Mouse (Mus musculus): ENCODE data around the gene Upp1.
"Not testable (repeated sequence)": the region's sequence is repeated elsewhere in the genome, so short reads cannot be mapped to it uniquely, and the experiment has no call there.

The Upp1 gene

GRCm38 (mm10) chr11:9136471-9136870, 18.6 kb downstream of the Upp1 start:
- ChIA-PET CTCF (interaction anchor here (0.5 to 3.5 kb wide), 34 partner anchors 9 to 713 kb away, joined by 3 to 101 read pairs (median 4); partner anchors contain the start of genes Hus1 (in 2 of the 4), Gm11992 (in 1 of the 4), Sun3 (in 1 of the 4) and Upp1 (in 1 of the 4)), POLR2A (interaction anchor here (0.6 to 16.0 kb wide), 29 partner anchors 9 to 501 kb away, joined by 3 to 266 read pairs (median 5); partner anchors contain the start of genes Upp1 (in 3 of the 4) and Hus1 (in 2 of the 4))

GRCm38 (mm10) chr11:9145113-9145512, 27.2 kb downstream of the Upp1 start:
- POLR2A ChIA-PET, result interaction anchor here in 3 of 4 experiments (0.5 to 1.4 kb wide), 3 partner anchors 27 to 1933 kb away, joined by 3 to 6 read pairs (median 3); partner anchors contain the start of genes Hus1 (in 1 of the 3) and Upp1 (in 1 of the 3)

GRCm38 (mm10) chr11:9146115-9146514, 28.2 kb downstream of the Upp1 start:
- CTCF ChIA-PET, result interaction anchor here in 3 of 4 experiments (0.9 to 2.0 kb wide), 3 partner anchors 9 to 163 kb away, joined by 3 to 4 read pairs (median 3); no protein-coding TSS in a partner anchor

More at GRCm38 (mm10) chr11:9145113-9145512, 27.2 kb downstream of the Upp1 start:
- CTCF ChIA-PET, result interaction anchor here in 3 of 4 experiments (0.7 to 2.0 kb wide), 3 partner anchors 10 to 162 kb away, joined by 3 to 4 read pairs (median 3); no protein-coding TSS in a partner anchor

GRCm38 (mm10) chr11:9146683-9147082, 28.8 kb downstream of the Upp1 start:
- ChIA-PET POLR2A (interaction anchor here in 2 of 4 experiments (0.6 to 1.4 kb wide), 8 partner anchors 11 to 540 kb away, joined by 3 to 6 read pairs (median 3); partner anchors contain the start of gene Upp1 (in 1 of the 2)), CTCF (interaction anchor here in 2 of 4 experiments (0.9 to 2.0 kb wide), 2 partner anchors 10 to 11 kb away, joined by 3 to 4 read pairs; no protein-coding TSS in a partner anchor)

More at GRCm38 (mm10) chr11:9146115-9146514, 28.2 kb downstream of the Upp1 start:
- POLR2A ChIA-PET, result interaction anchor here in 2 of 4 experiments (0.6 to 1.4 kb wide), 7 partner anchors 10 to 427 kb away, joined by 3 to 6 read pairs (median 3); partner anchors contain the start of gene Upp1 (in 1 of the 2)

GRCm38 (mm10) chr11:9148206-9148605, 30.3 kb downstream of the Upp1 start:
- ChIA-PET POLR2A (interaction anchor here in 1 of 4 experiments (1.5 to 1.6 kb wide), 2 partner anchors 13 to 115 kb away, joined by 3 to 4 read pairs; no protein-coding TSS in a partner anchor), CTCF (no interaction called here)

- POLR2A ChIA-PET, CTCF ChIA-PET: not testable (repeated sequence)
Measured at GRCm38 (mm10) chr11:9150403-9150802, 32.5 kb downstream of the Upp1 start.

- ChIA-PET CTCF (no interaction called here), POLR2A (no interaction called here)
Measured at GRCm38 (mm10) chr11:9159953-9160352, 42.0 kb downstream of the Upp1 start.

GRCm38 (mm10) chr11:9167331-9167730, 49.4 kb downstream of the Upp1 start:
- CTCF ChIA-PET, result no interaction called here
- POLR2A ChIA-PET, result interaction anchor here in 1 of 4 experiments (1.8 kb wide), 1 partner anchor 11 kb away, joined by 4 read pairs; no protein-coding TSS in a partner anchor

GRCm38 (mm10) chr11:9181477-9181876, 63.6 kb downstream of the Upp1 start:
- ChIA-PET CTCF (no interaction called here), POLR2A (no interaction called here)
